Mouse (Mus musculus) thymus, adult 2 months (tissue): ENCODE measurements around the gene Mitf. TPM values are rescaled to one million over a fixed set of nuclear protein-coding genes. Genes with fewer than 3 reads are reported as not detected.

ENCODE experiments used
- DNase-seq: peaks from one replicate; pipeline ENCODE4 v3.0.0; 2021
- H3K27ac ChIP-seq: fragments of 200-500 bp; 2 replicates; pipeline ENCODE4 v1.5.1; 2012; ENCODE audit warnings: low read length, control low read depth; ENCODE audit not compliant: control insufficient read depth, insufficient read depth
- H3K27me3 ChIP-seq: fragments of 200-500 bp; 2 replicates; pipeline ENCODE4 v1.6.1; 2012; ENCODE audit warnings: mild to moderate bottlenecking, low read length, moderate library complexity, mixed read lengths; ENCODE audit not compliant: control insufficient read depth, insufficient read depth
- H3K36me3 ChIP-seq: fragments of 200-500 bp; 2 replicates; pipeline ENCODE4 v1.6.1; 2012; ENCODE audit warnings: mild to moderate bottlenecking, low read length, moderate library complexity; ENCODE audit not compliant: control insufficient read depth, insufficient read depth
- H3K4me1 ChIP-seq: fragments of 200-500 bp; replicated peaks from 2 replicates; pipeline ENCODE4 v1.6.1; 2012; ENCODE audit warnings: low read length; ENCODE audit not compliant: control insufficient read depth, insufficient read depth
- H3K4me3 ChIP-seq: fragments of 200-500 bp; 2 replicates; pipeline ENCODE4 v1.5.1; 2012; ENCODE audit warnings: mild to moderate bottlenecking, low read length, control low read depth, moderate library complexity; ENCODE audit not compliant: control insufficient read depth, insufficient read depth
- CTCF ChIP-seq: fragments of 200-500 bp; IDR thresholded peaks from 2 replicates; pipeline ENCODE4 v1.5.1; 2012; ENCODE audit warnings: mild to moderate bottlenecking, control low read depth, low read length, moderate library complexity, borderline replicate concordance; ENCODE audit not compliant: control insufficient read depth, poor library complexity, insufficient read depth; ENCODE audit errors: extremely low read depth
- POLR2A ChIP-seq: fragments of 200-500 bp; IDR thresholded peaks from 2 replicates; pipeline ENCODE4 v1.6.1; 2012; ENCODE audit warnings: mild to moderate bottlenecking, low read length, control low read depth, moderate library complexity; ENCODE audit not compliant: control insufficient read depth, poor library complexity, insufficient read depth; ENCODE audit errors: extremely low read depth
- WGBS: fragments of 180-500 bp; shearing (Covaris S2); methylation state at CpG from one replicate; pipeline ENCODE4 v1.1.7; 2018; 5-methylcytosine and 5-hydroxymethylcytosine counted together
- polyA plus RNA-seq: library from polyadenylated mRNA; depleted of rRNA; stranded (reverse); fragments of >200 nt; gene quantifications from 2 replicates; pipeline ENCODE4 v1.2.3, GENCODE M21; 2012

Mitf gene
- polyA plus RNA-seq, 1 experiment = 4.4 TPM

GRCm38 (mm10) chr6:97897191-97897590, 90.3 kb downstream of the Mitf start:
- DNase-seq = no peak
- TF ChIP-seq POLR2A (no peak), CTCF (no peak)
- H3K4me1 ChIP-seq = no peaks in the 10 kb centered on the region; the same call in 1 of the 2 replicates
- H3K36me3 ChIP-seq = no peaks in the 10 kb centered on the region
- H3K27ac ChIP-seq = no peak overlapping the region
- no peaks in the 10 kb centered on the region for H3K27me3 ChIP-seq
- no peak overlapping the region for H3K4me3 ChIP-seq
- WGBS = 88% methylated on average over 6 of the region's 6 CpGs

GRCm38 (mm10) chr6:97898085-97898484, 91.2 kb downstream of the Mitf start:
- H3K4me3 ChIP-seq = no peak overlapping the region
- no peaks in the 10 kb centered on the region for H3K27me3 ChIP-seq
- no peak for DNase-seq
- TF ChIP-seq CTCF (no peak), POLR2A (no peak)
- WGBS = 86% methylated on average over 5 of the region's 5 CpGs
- no peaks in the 10 kb centered on the region; the same call in 1 of the 2 replicates for H3K4me1 ChIP-seq
- H3K36me3 ChIP-seq = no peaks in the 10 kb centered on the region
- no peak overlapping the region for H3K27ac ChIP-seq

- H3K4me3 ChIP-seq = no peak overlapping the region
- TF ChIP-seq CTCF (no peak), POLR2A (no peak)
- DNase-seq = no peak
Observed at GRCm38 (mm10) chr6:97901561-97901960, 94.7 kb downstream of the Mitf start.

GRCm38 (mm10) chr6:97902205-97902604, 95.4 kb downstream of the Mitf start:
- no peaks in the 10 kb centered on the region; the same call in 1 of the 2 replicates for H3K4me1 ChIP-seq
- no peak overlapping the region for H3K4me3 ChIP-seq
- no peaks in the 10 kb centered on the region for H3K36me3 ChIP-seq
- TF ChIP-seq CTCF = no peak
- TF ChIP-seq POLR2A = no peak
- no peak overlapping the region for H3K27ac ChIP-seq
- H3K27me3 ChIP-seq = no peaks in the 10 kb centered on the region
- no peak for DNase-seq
- 84% methylated on average over 1 of the region's 1 CpGs for WGBS

More at GRCm38 (mm10) chr6:97901561-97901960, 94.7 kb downstream of the Mitf start:
- Histone ChIP-seq H3K36me3 (no peaks in the 10 kb centered on the region), H3K27me3 (no peaks in the 10 kb centered on the region), H3K4me1 (no peaks in the 10 kb centered on the region; the same call in 1 of the 2 replicates), H3K27ac (no peak overlapping the region)
- 93% methylated on average over 5 of the region's 5 CpGs for WGBS

GRCm38 (mm10) chr6:97914768-97915167, 107.9 kb downstream of the Mitf start:
- Histone ChIP-seq H3K4me1 (no peaks in the 10 kb centered on the region), H3K36me3 (no peaks in the 10 kb centered on the region), H3K27me3 (no peaks in the 10 kb centered on the region), H3K4me3 (no peak overlapping the region), H3K27ac (no peak overlapping the region)
- DNase-seq = no peak
- TF ChIP-seq CTCF (no peak), POLR2A (no peak)
- WGBS = 97% methylated on average over 8 of the region's 8 CpGs

GRCm38 (mm10) chr6:97916386-97916903, 109.6 kb downstream of the Mitf start:
- H3K36me3 ChIP-seq = no peaks in the 10 kb centered on the region
- no peaks in the 10 kb centered on the region for H3K4me1 ChIP-seq
- no peak overlapping the region for H3K27ac ChIP-seq
- TF ChIP-seq POLR2A = no peak
- TF ChIP-seq CTCF = no peak
- WGBS = 86% methylated on average over 7 of the region's 7 CpGs
- DNase-seq = no peak
- H3K4me3 ChIP-seq = no peak overlapping the region
- H3K27me3 ChIP-seq = no peaks in the 10 kb centered on the region

GRCm38 (mm10) chr6:97918051-97918450, 111.2 kb downstream of the Mitf start:
- TF ChIP-seq POLR2A (no peak), CTCF (no peak)
- no peak for DNase-seq
- no peaks in the 10 kb centered on the region for H3K4me1 ChIP-seq
- WGBS = 94% methylated on average over 4 of the region's 4 CpGs
- H3K27me3 ChIP-seq = no peaks in the 10 kb centered on the region
- no peak overlapping the region for H3K27ac ChIP-seq
- H3K4me3 ChIP-seq = no peak overlapping the region
- H3K36me3 ChIP-seq = no peaks in the 10 kb centered on the region
